Mouse (Mus musculus) G1E (cell line): Measurements from ENCODE around the gene Maml2.

Source experiments
- CTCF ChIP-seq: IDR thresholded peaks from 2 replicates; pipeline ENCODE4 v1.5.1; 2012; ENCODE audit warnings: low read depth, low read length, inconsistent platforms, mixed read lengths
- GATA1 ChIP-seq: IDR thresholded peaks from 2 replicates; pipeline ENCODE4 v1.6.1; 2012; ENCODE audit warnings: borderline replicate concordance, low read length, inconsistent platforms, mixed read lengths
- GATA2 ChIP-seq: IDR thresholded peaks from 2 replicates; pipeline ENCODE4 v1.6.1; 2012; ENCODE audit warnings: low read depth, low read length, inconsistent platforms, borderline replicate concordance
- POLR2AphosphoS5 ChIP-seq: IDR thresholded peaks from 2 replicates; pipeline ENCODE4 v1.6.1; 2012; ENCODE audit warnings: low read depth, low read length, inconsistent platforms; ENCODE audit not compliant: insufficient replicate concordance
- TAL1 ChIP-seq: conservative IDR thresholded peaks from 2 replicates; pipeline ENCODE4 v1.6.1; 2012; ENCODE audit warnings: low read depth, low read length, inconsistent platforms, mixed read lengths

DNA sequence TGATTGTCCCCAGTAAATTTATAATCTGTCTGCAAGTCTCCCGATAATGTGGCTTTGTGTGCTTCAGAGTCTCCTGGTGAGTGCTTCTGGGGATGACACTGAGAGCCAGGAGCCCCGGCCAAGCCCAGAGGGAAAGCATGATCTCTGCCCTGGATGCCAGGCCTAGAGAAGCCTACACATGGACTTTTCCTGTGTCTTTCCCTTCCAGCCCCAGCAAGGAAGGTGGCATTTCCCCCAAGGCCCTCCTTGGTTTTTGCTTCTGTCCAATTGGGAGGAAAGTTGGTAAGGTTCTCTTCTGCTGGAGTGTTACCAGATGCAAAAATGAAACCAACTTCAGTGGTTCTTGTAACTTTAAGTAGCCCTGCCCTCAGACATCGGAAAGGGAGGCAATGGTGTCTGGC, 2.3 kb downstream of the Maml2 start:
- TF ChIP-seq CTCF, result no peak
- TF ChIP-seq TAL1, result no peak
- no peak for TF ChIP-seq GATA1
- TF ChIP-seq GATA2, result no peak
- no peak for TF ChIP-seq POLR2AphosphoS5
